Mouse (Mus musculus) ES-Bruce4 (cell line): ENCODE data around the gene Ccin. TPM values are rescaled to one million over a fixed set of nuclear protein-coding genes. Genes with fewer than 3 reads are reported as not detected.

Experiments used
- H3K27ac ChIP-seq: 2 replicates; pipeline ENCODE4 v1.5.1; 2012; ENCODE audit warnings: low read length, inconsistent platforms; ENCODE audit not compliant: insufficient read depth
- H3K27me3 ChIP-seq: 2 replicates; pipeline ENCODE4 v1.6.1; 2012; ENCODE audit warnings: mild to moderate bottlenecking, low read length, inconsistent platforms; ENCODE audit not compliant: control insufficient read depth, poor library complexity, insufficient read depth, severe bottlenecking
- H3K36me3 ChIP-seq: 2 replicates; pipeline ENCODE4 v1.6.1; 2012; ENCODE audit warnings: inconsistent platforms, mild to moderate bottlenecking, low read length, moderate library complexity; ENCODE audit not compliant: control insufficient read depth, poor library complexity, insufficient read depth, severe bottlenecking
- H3K4me1 ChIP-seq: one replicate; pipeline ENCODE4 v1.8.1; 2011; ENCODE audit warnings: low read length; ENCODE audit not compliant: control insufficient read depth, insufficient read depth
- H3K4me3 ChIP-seq: 2 replicates; pipeline ENCODE4 v1.5.1; 2011; ENCODE audit warnings: low read depth, mild to moderate bottlenecking, low read length
- H3K9ac ChIP-seq: 2 replicates; pipeline ENCODE4 v1.6.1; 2012; ENCODE audit warnings: low read depth, mild to moderate bottlenecking, inconsistent platforms; ENCODE audit not compliant: poor library complexity, severe bottlenecking
- H3K9me3 ChIP-seq: replicated peaks from 2 replicates; pipeline ENCODE4 v1.6.1; 2012; ENCODE audit warnings: mild to moderate bottlenecking, low read length, inconsistent platforms; ENCODE audit not compliant: control insufficient read depth, poor library complexity, insufficient read depth, severe bottlenecking
- CTCF ChIP-seq: IDR thresholded peaks from one replicate; pipeline ENCODE4 v1.8.1; 2011; ENCODE audit warnings: low read depth, low read length
- EP300 ChIP-seq: IDR thresholded peaks from 2 replicates; pipeline ENCODE4 v1.6.1; 2011; ENCODE audit warnings: low read depth, low read length; ENCODE audit not compliant: insufficient read depth
- POLR2A ChIP-seq: IDR thresholded peaks from one replicate; pipeline ENCODE4 v1.8.1; 2011; ENCODE audit warnings: low read length; ENCODE audit not compliant: insufficient read depth
- polyA plus RNA-seq: library from polyadenylated mRNA; stranded (reverse); fragments of >200 nt; gene quantifications from 2 replicates; pipeline ENCODE4 v1.2.4, GENCODE M21; 2011; ENCODE audit warnings: low read depth; ENCODE audit not compliant: missing spikeins, insufficient read depth, insufficient read length

Gene Ccin
- polyA plus RNA-seq, 1 experiment: not detected

GRCm38 (mm10) chr4:44003622-44004021, 20.3 kb downstream of the Ccin start:
- H3K27me3 ChIP-seq: no peaks in the 10 kb centered on the region
- H3K4me1 ChIP-seq: no peaks in the 10 kb centered on the region
- no peaks in the 10 kb centered on the region for H3K9me3 ChIP-seq
- peak overlapping the region; percentile 47; the same call in 1 of the 2 replicates for H3K9ac ChIP-seq
- no peak overlapping the region for H3K27ac ChIP-seq
- no peak for TF ChIP-seq EP300
- no peak for TF ChIP-seq CTCF
- peak; percentile 37 for TF ChIP-seq POLR2A
- no peaks in the 10 kb centered on the region for H3K36me3 ChIP-seq
- peak overlapping the region; percentile 77 for H3K4me3 ChIP-seq

DNA sequence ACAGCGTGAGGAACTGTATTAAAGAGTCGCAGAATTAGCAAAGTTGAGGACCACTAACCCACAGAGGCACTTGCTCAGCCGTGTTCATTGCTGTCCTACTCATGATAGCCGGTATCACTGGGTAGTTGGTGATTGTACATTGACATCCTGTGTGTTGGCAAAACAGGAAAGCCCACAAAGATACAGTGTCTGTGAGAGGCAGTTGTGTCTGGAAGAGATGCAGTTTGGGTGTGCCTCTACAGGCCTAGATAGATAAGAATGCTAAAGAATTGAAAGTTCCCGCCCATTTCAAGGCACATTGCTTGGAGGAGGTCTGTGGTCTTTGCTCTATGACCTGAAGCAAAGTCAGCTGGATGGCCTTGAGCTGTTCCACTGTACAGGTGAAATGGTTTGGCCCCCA, 20.8 kb downstream of the Ccin start, which contains the start of gene Clta:
Gene Clta (plus strand): TSS at position 327 of the 400 bp plus-strand sequence.
- Histone ChIP-seq H3K4me1 (no peaks in the 10 kb centered on the region), H3K36me3 (no peaks in the 10 kb centered on the region), H3K9me3 (no peaks in the 10 kb centered on the region), H3K27me3 (no peaks in the 10 kb centered on the region), H3K27ac (no peak within 1 kb of the TSS), H3K9ac (peak within 1 kb of the TSS; percentile 47; the same call in 1 of the 2 replicates), H3K4me3 (peak within 1 kb of the TSS; percentile 77)
- TF ChIP-seq CTCF (no peak), POLR2A (no peak), EP300 (no peak)

GRCm38 (mm10) chr4:44004623-44005409, 21.5 kb downstream of the Ccin start:
- H3K9me3 ChIP-seq: no peaks in the 10 kb centered on the region
- no peak overlapping the region for H3K4me3 ChIP-seq
- TF ChIP-seq EP300 (no peak), POLR2A (no peak), CTCF (no peak)
- no peaks in the 10 kb centered on the region for H3K4me1 ChIP-seq
- no peaks in the 10 kb centered on the region for H3K27me3 ChIP-seq
- no peak overlapping the region for H3K27ac ChIP-seq
- H3K9ac ChIP-seq: no peak overlapping the region
- no peaks in the 10 kb centered on the region for H3K36me3 ChIP-seq

DNA sequence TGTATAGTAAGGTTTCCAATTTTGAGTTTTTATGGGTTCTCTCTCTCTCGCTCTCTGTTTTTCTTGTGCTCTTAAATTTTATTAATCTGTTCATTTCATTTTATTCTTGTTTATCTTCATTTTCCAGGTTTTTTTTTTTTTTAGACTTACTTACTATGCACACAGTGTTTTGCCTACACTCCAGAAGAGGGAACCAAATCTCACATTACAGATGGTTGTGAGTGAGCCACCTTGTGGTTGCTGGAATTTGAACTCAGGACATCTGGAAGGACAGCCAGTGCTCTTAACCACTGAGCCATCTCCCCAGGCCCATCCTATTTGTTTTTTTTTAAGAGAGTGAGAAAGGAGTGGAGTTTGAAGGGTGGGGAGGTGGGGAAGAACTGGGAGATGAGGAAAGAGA, 26.9 kb downstream of the Ccin start:
- H3K4me1 ChIP-seq: peaks cover 2% of the 10 kb centered on the region

GRCm38 (mm10) chr4:44010893-44011292, 27.6 kb downstream of the Ccin start:
- Histone ChIP-seq H3K9ac (peak overlapping the region; percentile 48), H3K36me3 (peaks cover 15% of the 10 kb centered on the region), H3K27me3 (no peaks in the 10 kb centered on the region), H3K4me3 (peak overlapping the region; percentile 48; the same call in 1 of the 2 replicates), H3K9me3 (no peaks in the 10 kb centered on the region), H3K27ac (no peak overlapping the region), H3K4me1 (peaks cover 2% of the 10 kb centered on the region)
- no peak for TF ChIP-seq CTCF
- TF ChIP-seq POLR2A: no peak
- TF ChIP-seq EP300: no peak

More for the DNA sequence above, 26.9 kb downstream of the Ccin start:
- Histone ChIP-seq H3K9me3 (no peaks in the 10 kb centered on the region), H3K27ac (no peak overlapping the region), H3K36me3 (peaks cover 15% of the 10 kb centered on the region), H3K4me3 (no peak overlapping the region), H3K9ac (no peak overlapping the region), H3K27me3 (no peaks in the 10 kb centered on the region)
- TF ChIP-seq EP300 (no peak), CTCF (no peak), POLR2A (no peak)

GRCm38 (mm10) chr4:44011799-44012198, 28.5 kb downstream of the Ccin start:
- H3K4me1 ChIP-seq: peaks cover 2% of the 10 kb centered on the region
- H3K27ac ChIP-seq: peak overlapping the region; percentile 45
- TF ChIP-seq EP300 (no peak), CTCF (no peak), POLR2A (no peak)

More at GRCm38 (mm10) chr4:44011799-44012198, 28.5 kb downstream of the Ccin start:
- Histone ChIP-seq H3K36me3 (peaks cover 18% of the 10 kb centered on the region), H3K9me3 (no peaks in the 10 kb centered on the region), H3K27me3 (no peaks in the 10 kb centered on the region), H3K4me3 (peak overlapping the region; percentile 89), H3K9ac (peak overlapping the region; percentile 92)
